Mouse (Mus musculus): ENCODE measurements at regions not wholly inside any gene's neighbourhood (a gene's known extent, or its start where the extent isn't known, plus 50 kb on each side); places are given as distances from the start of the nearest gene placed in this dataset.
A peak's percentile ranks its signal among the peaks of the same experiment; 100 is the strongest.

DNA sequence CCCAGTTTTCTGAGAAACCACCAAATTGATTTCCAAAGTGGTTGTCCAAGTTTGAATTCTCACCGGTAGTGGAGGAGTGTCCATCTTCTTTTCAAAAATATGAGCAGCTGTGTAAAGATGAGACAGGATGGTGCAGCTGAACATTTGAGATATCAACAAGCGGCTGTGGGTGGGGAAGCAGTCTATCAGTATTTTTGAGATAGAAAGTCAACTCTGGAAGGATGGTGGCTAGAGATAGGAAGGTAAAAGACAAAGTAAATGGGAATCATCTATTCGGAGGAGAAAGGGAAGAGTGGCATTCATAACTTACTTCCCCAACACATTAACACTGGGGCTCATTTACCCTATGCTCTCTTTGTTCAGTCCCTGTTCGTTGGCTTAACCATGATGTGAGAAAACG lies 146.9 kb upstream of the Gmnc start:
- DNase-seq (ENCODE audit: low read depth, low spot score), result no peak

DNA sequence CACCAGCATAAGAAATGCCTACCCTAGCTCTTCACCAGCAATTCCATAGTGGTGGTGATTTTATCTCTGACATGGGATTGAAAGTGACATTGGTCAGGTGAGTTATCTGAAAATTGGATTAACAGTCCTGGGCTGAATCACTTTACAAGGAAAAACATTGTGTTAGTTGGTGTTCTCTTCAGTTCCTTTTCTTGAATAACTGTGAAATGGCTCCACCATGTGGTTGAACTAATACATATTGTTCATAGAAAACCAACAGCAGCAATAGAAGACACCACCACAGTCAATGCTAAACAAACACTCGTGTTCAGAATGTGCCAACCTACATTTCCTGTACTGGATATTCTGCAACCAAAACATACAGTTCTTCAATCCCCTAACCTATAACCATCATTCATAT lies 147.5 kb upstream of the Gmnc start:
- DNase-seq (ENCODE audit: low read depth, low spot score), result peak; percentile 67

DNA sequence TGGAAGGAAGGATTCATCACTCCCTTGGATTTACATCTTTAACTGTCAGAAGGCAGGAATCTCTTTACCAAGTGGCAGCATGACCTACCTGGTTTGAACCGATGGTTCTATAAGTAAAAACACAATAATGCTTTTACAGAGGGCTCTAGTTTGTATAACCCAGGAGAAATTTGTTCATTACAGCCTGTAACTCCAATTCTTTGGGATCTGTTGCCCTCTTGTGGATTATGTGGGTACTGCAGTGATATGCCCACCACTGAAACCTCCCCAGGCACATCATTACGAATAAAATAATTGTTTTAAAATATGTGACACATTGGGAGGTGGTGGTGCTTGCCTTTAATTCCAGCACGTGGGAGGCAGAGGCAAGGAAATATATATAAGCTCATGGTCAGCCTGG lies 148.6 kb upstream of the Gmnc start:
- DNase-seq (ENCODE audit: low read depth, low spot score), result peak; percentile 80

DNA sequence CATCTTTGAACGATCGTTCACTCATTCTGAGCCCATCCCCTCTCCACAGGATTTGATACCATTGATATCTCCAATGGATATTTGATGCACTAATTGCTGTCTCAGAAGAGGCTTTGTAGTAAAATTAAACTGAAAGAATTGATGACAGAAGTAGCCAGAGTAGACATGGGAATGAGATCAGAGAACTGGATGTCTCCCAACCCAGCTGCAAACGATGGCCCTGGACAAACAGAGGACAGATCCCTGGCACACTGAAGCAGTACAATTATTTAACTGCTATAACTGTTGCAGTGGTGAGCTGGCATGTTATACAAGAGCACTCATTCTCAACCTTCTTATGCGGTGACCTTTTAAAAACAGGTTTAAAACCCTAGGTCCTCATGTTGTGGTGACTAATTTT lies 151.5 kb upstream of the Ostn start:
- no peak for DNase-seq (ENCODE audit: low read depth, low spot score)

DNA sequence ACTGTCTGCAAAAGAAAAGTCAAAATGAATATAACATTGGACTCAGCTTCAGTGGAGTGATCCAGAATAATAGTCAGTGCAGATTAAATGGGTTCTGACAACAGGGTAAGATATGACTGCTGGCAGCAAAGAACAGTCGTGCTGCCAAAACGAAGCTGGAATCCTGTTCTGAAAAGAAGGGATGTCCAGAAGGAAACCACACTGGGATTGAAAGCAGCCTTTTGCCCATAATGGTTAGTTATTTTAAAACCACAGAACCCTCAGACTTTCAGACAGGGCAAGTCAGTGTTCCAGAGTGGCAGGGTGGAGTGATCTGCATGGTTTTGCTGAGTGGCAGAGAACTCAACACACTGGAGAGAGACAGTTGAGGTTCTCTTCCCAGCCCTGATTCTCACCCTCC lies 111.6 kb upstream of the Ostn start:
- DNase-seq (ENCODE audit: low read depth, low spot score), result no peak
